Mouse (Mus musculus): ENCODE results near the gene Zfp618.

The Zfp618 gene

DNA sequence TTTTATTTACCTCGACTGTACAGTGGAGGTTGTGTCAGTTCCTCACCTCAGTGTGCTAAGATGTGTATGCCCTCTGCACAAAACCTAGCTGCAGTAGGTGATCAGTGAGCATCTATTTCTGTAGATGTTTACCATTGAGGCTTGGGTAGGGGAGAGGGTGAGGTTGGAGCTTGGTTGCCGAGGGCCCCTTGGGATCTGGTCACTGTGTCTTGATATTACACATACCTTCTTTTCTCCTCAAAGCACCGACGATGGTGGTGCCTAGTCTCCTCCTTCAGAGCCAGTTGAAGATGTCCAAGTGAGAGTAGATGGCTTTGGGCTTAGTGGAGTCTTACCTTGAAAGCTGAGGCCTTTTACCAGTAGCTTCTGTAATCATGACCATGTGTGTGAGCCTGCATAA is 101.4 kb downstream of the Zfp618 start:
- no peak for DNase-seq (ENCODE audit: low read depth, low spot score)

DNA sequence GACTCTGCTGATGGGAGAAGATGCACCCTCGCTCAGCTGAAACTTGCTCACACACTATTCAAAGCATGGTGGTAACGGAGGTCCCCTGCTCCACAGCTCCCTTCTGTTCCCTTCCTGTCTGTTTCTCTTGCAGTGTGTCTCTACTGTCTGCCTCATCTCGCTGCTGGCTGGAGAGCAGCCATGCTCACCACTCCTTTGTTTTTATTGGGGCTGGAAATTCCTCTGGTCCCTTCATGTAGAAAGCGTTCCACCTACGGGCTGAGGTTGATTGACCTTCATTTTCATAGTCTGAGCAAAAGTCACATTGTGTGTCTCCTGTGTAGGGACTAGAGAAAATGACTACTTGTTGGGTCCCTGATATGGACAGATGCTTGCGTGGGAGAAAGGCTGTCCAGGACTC is 102.4 kb downstream of the Zfp618 start:
- no peak for DNase-seq (ENCODE audit: low read depth, low spot score)

DNA sequence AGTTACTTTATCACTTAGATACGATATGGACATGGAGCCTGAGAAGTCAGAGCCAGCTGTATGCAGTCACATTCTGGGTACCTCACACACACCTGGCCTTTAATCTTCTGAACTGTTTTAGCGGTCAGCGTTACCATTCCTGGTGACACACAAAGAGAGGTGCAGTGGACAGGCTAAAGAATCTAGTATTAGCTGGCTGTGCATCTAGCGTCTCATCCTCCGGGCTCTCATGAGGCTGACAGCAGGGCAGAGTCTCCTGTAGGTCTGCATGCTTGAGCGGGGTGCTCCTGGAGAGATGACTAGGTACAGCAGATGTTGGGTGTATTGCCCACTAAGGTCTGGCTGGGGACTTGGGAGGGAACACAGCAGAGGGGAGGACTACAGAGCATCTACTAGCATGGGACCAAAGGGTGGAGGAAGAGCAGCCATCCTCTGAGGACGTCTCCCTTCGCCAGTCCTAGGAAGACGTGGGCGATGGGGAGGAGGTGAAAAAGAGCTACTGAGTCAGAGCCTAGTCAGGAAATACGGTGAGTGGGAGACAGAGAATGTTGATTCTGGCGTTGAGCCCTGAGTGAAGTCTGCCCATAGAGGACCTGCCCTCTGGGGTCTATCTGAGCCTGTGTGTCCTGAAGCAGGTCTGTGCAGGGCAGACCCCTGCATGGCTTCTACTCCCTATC is 103.3 kb downstream of the Zfp618 start:
- DNase-seq (ENCODE audit: low read depth, low spot score), result no peak

DNA sequence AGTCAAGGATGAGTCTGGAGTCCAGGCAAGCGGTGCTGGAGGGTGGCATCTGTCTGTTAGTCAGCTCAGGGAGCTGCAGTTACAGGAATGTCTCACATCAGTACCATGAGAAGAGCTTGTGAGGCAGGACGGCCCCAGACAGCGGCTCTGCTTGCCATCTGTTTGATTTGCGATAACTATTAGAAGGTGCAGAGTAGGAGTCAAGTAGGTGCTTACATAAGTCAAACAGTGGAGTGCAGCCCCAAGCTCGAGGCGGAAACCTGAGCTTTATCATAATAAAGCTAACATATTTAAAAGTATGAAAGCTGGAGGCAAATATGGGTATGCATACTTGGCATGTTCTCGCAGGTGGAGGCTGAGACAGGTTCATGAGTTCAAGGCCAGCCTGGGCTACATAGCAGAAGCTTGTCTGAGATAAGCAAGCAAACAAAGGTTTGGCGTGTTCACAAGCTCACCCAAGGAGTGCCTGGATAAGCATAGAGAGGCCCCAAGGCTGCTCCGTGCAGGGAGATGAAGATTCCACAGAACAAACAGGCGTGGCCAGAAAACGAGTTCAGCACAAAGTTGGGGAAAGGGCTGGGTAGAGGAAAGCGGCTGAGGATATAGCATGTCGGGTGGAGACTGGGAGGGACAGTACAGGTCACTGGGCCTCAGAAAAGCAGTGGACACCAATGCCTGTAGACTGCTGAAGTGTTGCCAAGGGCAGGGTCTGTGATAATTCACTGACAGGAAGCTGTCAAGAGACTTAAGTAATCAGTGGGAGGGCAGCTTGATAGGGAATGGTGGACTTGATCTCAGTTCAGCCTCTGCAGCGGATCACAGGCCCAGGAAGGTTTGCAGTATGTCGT is 106.3 kb downstream of the Zfp618 start:
- no peak for DNase-seq (ENCODE audit: low read depth, low spot score)

DNA sequence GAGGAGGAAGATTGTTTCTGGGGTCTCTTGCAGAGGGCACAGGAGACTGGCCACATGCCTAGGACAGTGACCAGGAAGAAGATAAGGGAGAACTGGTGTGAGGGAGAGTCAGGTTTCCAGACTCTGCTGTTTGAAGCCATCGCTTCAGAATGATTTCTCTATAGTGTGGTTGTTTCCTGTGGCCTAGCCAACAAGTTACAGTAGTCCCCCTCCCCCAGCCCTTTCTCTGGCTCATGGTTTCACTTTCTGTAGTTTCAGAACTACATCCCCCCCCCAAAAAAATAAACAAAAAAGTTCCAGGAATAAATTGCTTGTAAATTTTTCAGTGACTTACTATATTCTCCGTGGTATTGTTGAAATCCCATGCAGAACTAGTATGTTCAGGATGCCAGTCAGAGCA is 107.8 kb downstream of the Zfp618 start:
- DNase-seq (ENCODE audit: low read depth, low spot score), result no peak

DNA sequence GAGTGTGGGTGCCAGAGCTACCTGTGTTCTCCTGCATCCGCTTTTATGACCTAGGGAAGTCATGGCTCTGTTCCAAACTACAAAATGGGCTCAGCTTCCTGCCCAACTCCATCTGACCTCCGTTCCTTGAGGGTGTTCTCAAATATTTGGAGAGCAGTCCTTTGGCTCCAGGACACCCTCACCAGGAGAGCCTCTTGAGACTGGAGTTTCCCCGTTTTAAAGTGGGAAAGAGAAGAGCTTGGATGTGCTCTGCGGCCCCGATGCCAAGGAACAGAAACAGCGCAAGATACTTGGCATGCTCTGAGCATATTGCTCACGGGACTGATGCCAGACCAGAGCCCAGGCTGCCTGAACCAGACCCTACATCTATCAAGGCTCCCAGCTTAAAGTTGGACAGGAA is 113.8 kb downstream of the Zfp618 start:
- no peak for DNase-seq (ENCODE audit: low read depth, low spot score)

DNA sequence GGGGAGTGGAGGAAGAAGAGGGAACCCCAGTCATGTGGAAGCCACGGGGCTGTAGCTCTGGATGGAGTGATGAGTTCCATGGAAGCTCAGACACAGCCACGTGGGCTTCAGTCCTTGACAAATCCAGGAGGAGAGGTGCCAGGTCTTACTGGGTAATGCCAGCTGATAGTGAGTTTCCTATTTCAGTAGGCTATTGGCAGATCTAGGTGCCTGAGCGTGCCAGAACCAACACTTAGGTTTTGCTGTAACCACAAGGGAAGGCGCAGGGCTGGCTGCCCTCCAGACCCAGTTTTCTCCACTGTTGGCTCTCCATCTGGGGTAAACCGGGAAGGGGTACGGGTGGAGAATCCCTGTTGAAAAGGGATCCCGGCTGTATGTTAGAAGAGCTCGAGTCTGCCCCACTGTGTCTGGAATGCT is 119.1 kb downstream of the Zfp618 start:
- no peak for DNase-seq (ENCODE audit: low read depth, low spot score)

DNA sequence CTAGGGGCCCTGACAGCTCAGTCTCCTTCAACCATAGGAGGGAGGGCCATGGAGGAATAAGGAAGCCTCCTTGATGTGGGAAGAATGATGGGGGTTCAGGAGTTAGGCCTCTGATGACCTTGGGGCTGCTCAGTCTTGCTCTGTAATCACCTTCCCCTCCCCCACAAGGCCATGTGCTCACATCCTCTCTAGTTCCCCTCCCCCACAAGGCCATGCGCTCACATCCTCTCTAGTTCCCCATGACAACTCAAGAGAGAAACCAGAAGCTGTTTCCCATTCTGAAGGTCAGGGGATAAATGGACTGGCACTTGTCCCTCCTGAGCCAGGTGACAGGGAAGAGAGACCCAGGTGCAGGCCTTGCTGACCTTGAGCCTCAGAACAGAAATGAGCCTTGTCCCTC is 124.1 kb downstream of the Zfp618 start:
- peak; percentile 19 for DNase-seq (ENCODE audit: low read depth, low spot score)

DNA sequence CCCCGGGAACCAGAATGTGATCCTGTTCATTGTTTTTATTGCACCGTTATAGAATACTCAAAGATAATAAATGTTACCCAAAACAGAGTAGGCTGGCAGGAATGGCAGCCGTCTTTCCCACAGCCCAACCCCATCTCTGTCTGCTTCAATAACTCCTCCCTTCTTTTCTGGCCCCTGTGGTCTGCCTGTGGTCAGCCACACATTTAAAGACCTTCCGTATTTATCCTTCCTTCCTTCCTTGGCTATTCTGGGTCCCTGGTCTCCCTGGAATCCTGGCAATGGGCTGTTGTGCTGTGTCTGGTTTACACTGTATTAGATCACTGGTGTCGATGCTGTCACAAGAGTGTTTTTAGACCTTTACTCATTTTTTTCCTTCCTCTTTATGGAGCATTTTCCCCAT is 125.8 kb downstream of the Zfp618 start:
- no peak for DNase-seq (ENCODE audit: low read depth, low spot score)

DNA sequence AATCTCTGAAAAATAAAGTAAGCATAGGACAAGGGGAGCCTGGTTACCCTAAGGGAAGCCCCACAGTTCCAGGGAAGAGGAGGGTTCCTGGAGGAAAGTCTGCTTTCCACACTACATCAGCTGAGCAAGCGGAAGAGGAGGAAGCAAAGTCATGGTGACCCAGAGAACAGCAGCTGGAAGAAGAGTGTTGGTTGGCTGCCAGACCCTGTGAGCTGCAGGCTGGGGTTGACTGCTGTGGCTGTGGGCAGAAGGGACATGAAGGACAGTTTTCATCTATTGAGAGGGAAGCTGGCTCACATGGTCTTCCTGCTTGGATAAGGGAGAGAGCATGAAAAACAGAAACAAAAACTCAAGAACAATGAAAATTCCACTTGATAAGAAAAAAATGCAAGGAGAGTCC is 132.2 kb downstream of the Zfp618 start:
- DNase-seq (ENCODE audit: low read depth, low spot score), result no peak

DNA sequence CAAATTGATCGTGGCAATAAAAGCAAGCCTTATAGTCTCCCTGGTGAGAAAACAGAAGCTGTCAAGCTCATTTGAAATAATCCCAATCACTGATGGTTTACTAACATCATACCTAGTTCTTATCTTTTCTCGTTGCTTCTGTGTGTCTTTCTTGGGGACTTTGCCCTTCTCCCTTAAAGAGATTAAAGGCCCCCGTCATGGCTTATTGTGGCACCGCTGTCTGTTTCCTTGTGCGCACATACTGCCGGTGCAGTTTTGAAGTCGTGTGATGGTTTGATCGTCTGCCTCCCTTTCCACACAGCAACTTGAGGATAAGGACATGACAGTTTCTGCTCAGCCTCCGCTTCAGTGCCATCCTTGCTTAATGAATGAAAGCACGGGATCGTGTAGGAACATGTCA is 135.1 kb downstream of the Zfp618 start:
- no peak for DNase-seq (ENCODE audit: low read depth, low spot score)

DNA sequence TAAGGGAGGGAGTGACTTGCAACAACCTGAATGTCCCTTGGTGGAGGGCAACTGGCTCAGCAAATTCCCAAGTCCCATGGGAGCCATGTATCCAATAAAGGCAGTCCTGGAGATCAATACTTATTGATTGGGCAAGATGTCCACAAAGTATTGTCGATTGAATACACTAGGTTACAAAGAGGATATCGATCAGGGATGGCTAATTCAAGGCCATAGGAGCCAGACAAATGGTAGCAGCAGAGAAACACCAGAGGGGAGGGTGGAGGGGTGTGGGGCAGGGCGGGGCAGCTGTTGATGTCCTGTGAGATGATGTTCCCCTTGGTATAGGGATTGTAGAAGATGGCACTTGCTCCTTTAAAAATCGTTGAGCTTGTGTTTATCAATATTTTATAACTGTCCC is 136.7 kb downstream of the Zfp618 start:
- DNase-seq (ENCODE audit: low read depth, low spot score), result no peak

DNA sequence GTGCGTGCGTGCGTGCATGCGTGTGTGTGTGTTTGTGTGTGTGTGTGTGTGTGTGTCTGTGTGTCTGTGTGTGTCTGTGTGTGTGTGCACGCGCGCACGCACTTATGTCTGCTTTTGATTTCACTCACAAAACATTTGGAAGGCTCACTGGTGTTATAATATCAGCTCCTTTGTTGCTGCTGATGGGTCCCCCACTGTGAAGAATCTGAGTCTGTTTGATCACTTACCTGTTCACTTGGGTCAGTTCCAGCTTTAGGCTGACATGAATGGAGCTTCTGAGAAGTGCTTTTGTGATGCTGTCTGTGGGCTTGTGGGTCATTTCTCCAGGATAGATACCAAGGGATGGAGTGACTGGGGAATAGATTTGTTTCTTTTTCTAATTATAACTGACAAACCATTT is 140.3 kb downstream of the Zfp618 start:
- DNase-seq (ENCODE audit: low read depth, low spot score), result peak; percentile 20

DNA sequence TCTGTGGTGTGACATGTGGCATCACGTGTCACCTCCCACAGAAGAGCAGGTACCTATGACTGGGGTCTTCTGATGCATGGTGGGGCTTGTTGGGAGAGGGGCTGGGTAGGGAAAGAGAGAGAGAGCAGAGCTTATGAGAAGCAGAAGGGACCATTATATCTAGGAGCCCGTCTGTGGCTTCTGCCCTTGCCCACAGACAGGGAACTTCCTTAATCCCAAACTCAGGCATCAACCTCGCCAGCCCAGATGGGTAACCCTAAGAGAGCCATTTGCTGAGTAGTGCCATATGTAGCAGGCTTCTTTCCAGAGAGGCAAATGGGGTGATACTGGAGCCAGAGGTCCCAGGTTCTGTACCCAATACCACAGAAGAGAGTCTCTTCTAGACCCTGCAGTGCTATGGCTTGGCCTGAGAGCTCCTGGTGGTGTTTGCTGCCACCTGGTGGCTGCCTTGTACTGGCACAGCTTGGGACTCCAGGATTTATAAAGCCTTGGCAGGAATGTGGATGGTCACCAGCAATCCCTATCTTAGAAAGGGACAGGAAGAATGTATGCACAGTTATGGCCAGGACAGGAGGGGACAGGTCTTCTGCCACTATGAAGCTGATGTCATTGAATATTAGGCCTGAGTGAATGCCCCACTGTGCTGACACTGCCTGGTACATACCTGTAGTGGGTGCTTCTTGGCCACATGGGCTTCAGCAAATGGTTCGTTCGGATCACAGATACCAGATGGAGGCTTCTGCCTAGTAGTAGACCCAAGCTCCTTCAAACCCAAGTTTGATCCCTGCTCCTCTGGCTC is 153.5 kb downstream of the Zfp618 start:
- peak; percentile 65 for DNase-seq (ENCODE audit: low read depth, low spot score)

DNA sequence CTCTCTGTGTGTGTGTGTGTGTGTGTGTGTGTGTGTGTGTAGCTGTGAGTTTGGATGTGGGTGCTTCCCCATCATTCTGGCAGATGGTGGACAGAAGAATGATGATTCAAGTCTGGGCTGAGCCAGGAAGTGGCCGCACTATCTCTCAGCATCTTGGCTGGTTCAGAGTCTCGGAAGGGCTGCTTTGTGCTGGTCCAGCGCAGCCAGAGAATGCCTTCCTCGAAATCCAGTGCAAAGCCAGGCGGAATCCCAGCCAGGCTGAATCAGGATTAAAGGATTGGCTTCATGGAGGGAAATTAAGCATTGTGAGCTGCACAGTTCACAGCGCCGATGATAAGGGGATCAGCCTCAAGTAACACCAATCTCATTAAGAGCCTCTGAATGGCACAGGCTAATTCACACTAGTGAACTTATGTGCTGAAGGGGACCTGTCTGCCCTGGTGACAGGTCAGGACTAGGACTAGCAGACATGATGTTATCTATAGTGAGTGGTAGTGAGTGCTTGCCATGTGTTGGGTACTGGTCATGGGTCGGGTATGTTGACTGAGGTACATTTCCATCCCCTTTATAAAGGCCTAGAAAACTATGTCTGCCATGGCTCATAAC is 159.6 kb downstream of the Zfp618 start:
- no peak for DNase-seq (ENCODE audit: low read depth, low spot score)

DNA sequence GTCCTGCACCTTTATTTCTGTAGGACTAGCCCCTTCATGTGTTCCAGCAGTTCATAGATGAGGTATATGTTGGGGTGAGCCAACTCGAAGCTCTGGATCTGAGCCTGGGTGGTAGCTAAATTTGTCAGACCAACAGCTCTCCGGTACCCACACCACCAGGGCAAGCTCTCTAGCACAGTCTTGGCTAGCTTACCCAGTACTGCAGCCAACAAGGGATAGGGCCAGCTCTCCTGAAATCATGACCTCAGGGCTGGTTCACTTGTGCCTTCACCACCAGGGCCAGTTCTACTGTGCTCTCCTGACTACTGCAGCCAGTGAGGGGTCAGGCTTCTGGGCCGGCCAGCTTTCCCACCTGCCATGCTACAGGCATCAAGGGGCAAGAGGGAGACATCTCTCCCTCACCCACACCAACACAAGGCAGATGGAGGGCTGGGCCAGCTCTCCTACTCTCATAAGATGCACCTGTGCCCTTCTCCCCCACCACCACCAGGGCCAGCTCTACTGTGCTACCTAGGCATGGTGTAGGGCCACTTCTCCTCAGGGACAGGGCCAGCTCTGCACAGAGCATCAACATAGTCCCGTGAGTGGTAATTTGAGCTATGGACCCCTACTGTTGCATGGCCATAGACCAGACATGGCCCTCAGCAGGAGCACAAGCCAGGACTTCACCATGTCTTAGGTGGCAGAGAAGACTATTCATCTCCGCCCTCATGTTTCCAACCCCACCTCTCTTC is 164.7 kb downstream of the Zfp618 start:
- DNase-seq (ENCODE audit: low read depth, low spot score), result no peak

DNA sequence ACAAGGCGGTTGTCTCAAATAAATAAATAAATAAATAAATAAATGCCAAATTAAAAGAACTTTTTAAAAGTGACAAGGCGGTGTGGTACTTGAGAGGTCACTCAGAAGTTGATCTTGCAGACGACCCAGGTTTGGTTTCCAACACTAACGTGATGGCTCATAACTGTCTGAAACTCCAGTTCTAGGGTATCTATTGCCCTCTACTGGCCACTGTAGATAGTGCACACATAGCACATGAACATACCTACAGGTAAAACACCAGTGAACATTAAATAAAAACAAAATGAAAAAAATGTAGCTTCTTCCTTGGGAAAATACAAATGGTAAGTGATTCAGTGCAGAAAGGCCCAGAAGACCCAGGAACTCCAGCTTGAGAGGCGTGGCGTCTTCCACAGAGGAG is 181.9 kb downstream of the Zfp618 start:
- DNase-seq (ENCODE audit: low read depth, low spot score), result peak; percentile 50

DNA sequence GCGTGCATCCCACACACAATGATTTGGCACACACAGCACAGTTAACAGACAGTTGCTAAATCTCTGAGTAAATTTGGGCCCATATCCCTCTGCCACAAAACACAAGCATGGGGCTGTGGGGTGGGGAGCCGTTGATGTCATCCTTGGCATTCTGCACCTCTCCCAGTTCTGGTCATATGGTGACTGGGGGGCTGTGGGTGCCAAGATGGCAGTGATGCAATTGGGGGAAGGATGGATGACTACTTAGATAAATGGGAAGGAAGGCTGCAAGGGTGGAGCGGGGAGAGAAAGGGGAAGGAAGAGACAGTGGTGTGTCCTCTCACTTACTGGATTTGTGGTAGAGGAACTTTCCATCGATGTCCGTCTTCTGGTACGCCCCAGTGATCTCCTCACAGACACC is 185.8 kb downstream of the Zfp618 start:
- DNase-seq (ENCODE audit: low read depth, low spot score), result no peak

DNA sequence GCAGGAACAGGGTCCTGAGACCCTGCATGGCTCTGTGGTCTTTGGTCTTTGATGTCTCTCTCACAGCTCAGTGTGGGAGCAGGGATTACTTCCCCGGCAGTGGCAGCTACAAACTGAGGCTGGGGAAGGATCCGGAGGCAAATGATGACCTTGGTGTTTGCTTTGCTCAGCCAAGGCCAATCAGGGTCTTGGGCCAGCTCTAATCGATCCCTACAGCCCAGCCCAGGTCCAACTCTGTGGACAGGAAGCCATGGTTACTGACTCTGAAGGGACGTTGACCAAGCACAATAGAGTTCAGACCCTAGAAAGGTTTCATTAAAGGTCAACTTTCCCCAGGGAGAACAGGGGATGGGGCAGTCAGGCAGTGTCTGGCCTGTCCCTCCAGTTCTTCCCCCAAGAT is 188.7 kb downstream of the Zfp618 start:
- DNase-seq (ENCODE audit: low read depth, low spot score), result no peak

DNA sequence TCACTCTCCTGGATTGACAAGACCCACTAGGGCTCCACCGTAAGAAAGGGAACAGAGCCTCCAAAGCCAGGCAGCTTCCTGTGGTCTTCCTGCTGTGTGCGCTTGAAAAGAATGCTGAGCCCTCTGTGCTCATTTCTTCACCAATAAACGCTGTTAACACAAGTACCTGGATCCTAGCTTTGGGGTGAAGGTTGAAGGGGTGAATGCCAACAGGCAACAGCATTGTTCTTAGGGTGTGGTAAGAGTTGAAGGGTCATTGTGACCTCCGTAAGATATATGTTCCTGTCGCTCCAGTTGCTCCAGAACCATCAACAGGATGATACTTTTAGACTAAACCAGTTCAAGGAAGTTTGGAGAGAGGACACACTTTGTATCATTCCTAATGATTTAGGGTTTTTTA is 189.3 kb downstream of the Zfp618 start, which contains the start of gene Ambp:
Gene Ambp (minus strand): TSS at position 101 of the 400 bp plus-strand sequence.
- peak; percentile 10 for DNase-seq (ENCODE audit: low read depth, low spot score)

DNA sequence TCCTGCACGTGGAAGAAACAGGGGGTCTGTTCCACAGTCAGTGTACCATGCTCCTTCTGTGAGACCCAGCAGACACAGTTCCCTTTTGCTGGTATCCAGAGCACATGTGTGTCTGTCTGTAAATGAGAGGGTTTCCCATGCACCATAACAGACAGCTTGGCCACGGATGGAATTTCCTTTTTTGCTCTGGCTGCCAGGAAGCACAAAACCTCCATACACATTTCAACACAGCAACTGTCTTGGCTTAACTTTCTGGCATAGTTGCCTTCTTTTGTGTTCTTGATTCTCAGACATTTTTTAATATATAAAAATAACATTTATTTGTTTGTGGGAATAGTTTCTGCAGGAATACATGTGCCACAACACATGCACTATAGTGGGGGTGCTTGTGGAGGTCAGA is 190.2 kb downstream of the Zfp618 start:
- DNase-seq (ENCODE audit: low read depth, low spot score), result no peak
